Mouse (Mus musculus) embryonic fibroblast, embryonic 13.5 days (primary cell): ENCODE data around the gene Lsamp. TPM values are rescaled to one million over a fixed set of nuclear protein-coding genes. Genes with fewer than 3 reads are reported as not detected.

Experiments used
- H3K27ac ChIP-seq: 2 replicates; pipeline ENCODE4 v1.5.1; 2012; ENCODE audit warnings: low read length, control low read depth, inconsistent platforms; ENCODE audit not compliant: insufficient read depth
- H3K4me1 ChIP-seq: 2 replicates; pipeline ENCODE4 v1.6.1; 2011; ENCODE audit warnings: low read length; ENCODE audit not compliant: control insufficient read depth, insufficient read depth
- H3K4me3 ChIP-seq: 2 replicates; pipeline ENCODE4 v1.5.1; 2011; ENCODE audit warnings: mild to moderate bottlenecking, control low read depth, low read length; ENCODE audit not compliant: insufficient read depth
- CTCF ChIP-seq: IDR thresholded peaks from 2 replicates; pipeline ENCODE4 v1.5.1; 2011; ENCODE audit warnings: mild to moderate bottlenecking, control low read depth, low read length, moderate library complexity, borderline replicate concordance; ENCODE audit not compliant: insufficient read depth
- POLR2A ChIP-seq: IDR thresholded peaks from 2 replicates; pipeline ENCODE4 v1.6.1; 2011; ENCODE audit warnings: low read depth, mild to moderate bottlenecking, control low read depth, low read length, moderate library complexity
- polyA plus RNA-seq: library from polyadenylated mRNA; stranded (reverse); fragments of >200 nt; gene quantifications from 2 replicates; pipeline ENCODE4 v1.2.4, GENCODE M21; 2011; ENCODE audit warnings: low read depth; ENCODE audit not compliant: missing spikeins, insufficient read length

Lsamp gene
- polyA plus RNA-seq, 1 experiment, result 0.40 TPM

DNA sequence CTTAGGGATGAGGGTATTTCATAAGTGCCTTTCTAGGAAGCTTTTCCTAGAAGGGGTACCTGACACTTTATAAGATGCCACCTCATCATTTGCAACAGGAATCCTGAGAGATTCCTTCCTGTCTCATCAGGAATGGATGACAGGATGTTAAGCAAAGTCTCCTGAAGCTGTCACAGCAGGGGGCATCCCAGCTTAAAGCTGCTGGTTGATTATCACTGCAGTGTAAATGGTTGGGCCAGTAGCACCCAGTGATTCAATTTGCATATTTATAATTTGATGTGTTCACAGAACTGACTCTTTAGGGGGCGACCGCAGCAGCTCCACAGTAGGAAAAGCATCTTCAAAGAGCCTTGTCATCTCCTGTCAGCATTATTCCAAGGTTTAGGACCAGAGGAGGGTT lies 1656.7 kb downstream of the Lsamp start:
- TF ChIP-seq CTCF, result no peak
- no peak for TF ChIP-seq POLR2A
- H3K27ac ChIP-seq, result no peak overlapping the region
- no peaks in the 10 kb centered on the region for H3K4me1 ChIP-seq
- no peak overlapping the region for H3K4me3 ChIP-seq

DNA sequence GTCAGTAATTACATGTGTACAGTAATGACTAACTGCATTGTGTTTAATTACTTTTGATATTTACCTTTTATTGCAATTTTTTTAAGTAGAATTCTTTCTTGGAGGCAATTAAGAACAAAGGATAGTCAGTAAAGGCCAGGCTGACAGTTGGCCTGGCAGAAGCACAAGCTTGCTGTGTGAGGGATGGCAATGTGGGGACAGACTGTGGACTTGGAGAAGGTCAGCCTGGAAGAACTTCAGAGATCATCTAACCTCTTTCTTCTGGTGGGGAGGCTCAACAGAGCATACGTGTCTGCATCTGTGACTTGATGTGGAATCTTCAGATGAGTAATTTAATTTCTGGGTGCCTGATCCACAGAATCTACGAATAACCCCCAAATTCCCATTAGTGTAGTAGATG lies 1669.1 kb downstream of the Lsamp start:
- H3K4me3 ChIP-seq, result no peak overlapping the region
- no peaks in the 10 kb centered on the region for H3K4me1 ChIP-seq
- no peak overlapping the region for H3K27ac ChIP-seq
- TF ChIP-seq POLR2A (no peak), CTCF (no peak)

DNA sequence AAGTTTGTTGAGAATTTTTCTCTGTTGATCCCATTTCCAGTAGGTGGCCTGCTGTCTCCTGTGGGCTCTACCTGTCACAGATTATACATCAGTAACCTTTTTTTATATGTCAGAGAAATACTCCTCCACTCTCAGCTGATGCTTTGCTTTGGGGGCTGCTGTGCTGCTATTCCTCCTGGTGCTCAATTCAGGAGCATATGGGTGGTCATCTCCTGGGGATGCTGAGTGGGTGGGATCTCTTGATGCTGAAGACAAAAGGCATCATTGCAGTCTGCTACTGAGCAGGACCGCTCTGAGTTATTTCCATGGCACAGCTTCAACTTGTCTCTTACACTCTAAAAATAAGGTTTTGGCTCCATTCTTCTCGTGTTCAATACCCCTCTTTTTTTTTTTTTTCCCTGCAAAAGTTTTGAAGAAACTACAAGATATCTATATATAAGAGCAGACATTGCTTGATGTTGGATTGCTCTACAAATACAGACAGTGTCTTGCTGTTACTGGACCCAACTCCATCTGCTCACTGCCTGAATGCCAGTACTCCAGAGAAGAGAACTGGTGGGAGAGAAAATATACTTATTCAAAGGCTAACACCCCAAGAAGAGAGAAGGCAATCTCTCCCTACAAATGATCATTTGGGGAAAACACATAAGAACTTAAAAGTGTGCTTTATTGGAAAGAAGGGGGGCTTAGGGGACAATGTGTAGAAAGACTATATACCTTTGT lies 1690.3 kb downstream of the Lsamp start:
- Histone ChIP-seq H3K27ac (no peak overlapping the region), H3K4me1 (no peaks in the 10 kb centered on the region), H3K4me3 (no peak overlapping the region)
- TF ChIP-seq CTCF (no peak), POLR2A (no peak)

DNA sequence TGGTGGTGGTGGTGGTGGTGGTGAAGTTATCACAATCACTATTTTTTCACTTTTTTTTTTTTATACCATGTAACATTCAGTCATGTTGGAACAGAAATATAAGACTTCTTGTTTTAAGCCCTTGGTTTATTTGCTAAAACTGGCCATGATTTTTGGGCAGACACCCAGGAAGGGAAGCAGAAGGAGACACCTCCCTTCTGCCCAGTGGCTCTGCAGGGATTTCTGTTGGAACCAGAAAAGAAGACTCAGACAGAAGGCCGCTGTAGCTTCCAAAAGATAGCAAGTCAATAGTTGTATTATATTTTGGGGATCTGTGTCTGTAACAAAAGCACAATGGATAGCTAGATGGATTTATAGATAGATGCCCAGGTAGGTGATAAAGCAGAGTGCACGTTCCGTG lies 1691.6 kb downstream of the Lsamp start:
- no peak for TF ChIP-seq CTCF
- no peak for TF ChIP-seq POLR2A
- H3K4me1 ChIP-seq, result no peaks in the 10 kb centered on the region
- no peak overlapping the region for H3K4me3 ChIP-seq
- H3K27ac ChIP-seq, result no peak overlapping the region

DNA sequence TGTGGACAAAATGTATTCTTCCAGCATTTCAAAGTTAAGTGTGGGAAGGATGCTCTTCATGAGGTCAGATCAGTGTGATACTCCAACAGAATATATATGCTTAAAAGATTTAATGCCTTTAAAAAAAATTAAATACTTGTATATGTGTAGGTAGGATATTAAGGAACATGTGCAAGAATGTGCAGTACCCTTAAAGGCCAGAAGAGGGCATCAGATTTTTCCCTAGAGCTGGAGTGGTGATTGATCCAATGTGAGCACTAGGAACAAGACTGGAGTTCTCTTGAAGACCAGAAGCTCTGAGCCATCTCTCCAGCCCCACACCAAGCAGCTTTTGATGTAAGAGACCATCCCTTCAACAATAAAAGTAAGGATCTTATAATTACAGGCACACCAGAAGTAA lies 1708.3 kb downstream of the Lsamp start:
- TF ChIP-seq POLR2A (no peak), CTCF (no peak)

DNA sequence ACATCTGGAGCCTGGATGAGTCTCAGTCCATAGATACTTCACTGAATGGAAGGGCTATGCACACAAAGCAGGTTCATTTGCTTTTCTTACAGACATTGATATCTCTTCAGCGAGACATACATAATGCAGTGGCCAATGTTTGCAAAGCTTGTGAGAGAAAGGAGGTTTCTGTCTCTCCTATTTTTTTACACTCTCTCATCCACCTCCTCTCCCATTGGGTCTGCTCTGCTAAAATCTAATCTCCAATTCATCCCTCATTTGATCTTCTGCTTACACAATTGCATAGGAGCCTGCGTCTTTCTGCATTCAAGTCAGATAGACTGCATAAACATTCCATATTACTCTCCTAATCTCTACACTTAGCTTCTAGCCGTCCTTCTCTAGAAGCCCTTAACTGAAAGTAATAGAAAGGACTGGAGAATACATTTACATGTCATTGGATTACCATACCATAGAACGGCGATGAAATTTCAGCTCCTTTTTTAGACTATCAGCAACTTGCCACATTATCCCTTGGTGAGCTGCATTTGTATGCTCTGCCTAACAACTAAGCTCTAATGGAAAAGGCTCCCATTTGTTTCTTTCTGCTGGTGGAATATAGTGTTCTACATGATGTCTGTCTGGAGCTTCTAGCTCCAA lies 1717.7 kb downstream of the Lsamp start:
- Histone ChIP-seq H3K4me1 (no peaks in the 10 kb centered on the region), H3K4me3 (no peak overlapping the region), H3K27ac (no peak overlapping the region)
- TF ChIP-seq POLR2A, result no peak
- no peak for TF ChIP-seq CTCF

More for the DNA sequence above, 1708.3 kb downstream of the Lsamp start:
- no peaks in the 10 kb centered on the region for H3K4me1 ChIP-seq
- H3K4me3 ChIP-seq, result no peak overlapping the region
- H3K27ac ChIP-seq, result no peak overlapping the region

DNA sequence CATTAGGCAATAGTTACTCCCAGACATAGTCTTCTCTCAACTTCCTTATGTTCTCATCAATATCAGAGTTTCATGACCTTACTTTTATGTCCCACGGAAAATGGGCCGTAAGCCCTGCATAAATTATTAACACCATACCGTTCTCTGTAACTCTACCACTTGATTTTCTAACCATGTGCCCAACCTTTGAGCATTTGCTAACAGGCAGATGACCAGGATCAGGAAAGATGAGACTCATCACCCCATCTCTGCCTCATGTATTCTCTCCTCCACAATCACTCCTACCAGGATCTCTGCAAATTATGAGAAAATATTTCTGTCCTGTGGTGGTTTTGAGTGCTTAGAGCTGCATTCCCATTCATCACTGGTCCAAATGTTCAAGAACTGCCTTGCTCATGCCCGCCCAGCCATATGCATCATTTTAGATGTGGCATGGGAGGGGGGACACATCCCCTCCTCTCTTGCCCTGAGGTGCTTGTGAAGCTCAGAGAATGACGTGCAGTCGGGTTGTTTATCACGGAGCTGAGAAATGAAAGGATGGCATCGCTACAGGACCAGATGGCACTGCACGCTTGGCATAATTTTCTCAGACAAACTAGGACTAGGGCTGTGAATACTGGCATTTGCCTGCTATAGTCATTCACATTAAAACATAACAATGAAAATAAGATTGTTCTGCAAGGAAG lies 1744.9 kb downstream of the Lsamp start:
- no peak overlapping the region for H3K4me3 ChIP-seq
- H3K4me1 ChIP-seq, result no peaks in the 10 kb centered on the region
- no peak overlapping the region for H3K27ac ChIP-seq
- TF ChIP-seq CTCF, result no peak
- TF ChIP-seq POLR2A, result no peak

DNA sequence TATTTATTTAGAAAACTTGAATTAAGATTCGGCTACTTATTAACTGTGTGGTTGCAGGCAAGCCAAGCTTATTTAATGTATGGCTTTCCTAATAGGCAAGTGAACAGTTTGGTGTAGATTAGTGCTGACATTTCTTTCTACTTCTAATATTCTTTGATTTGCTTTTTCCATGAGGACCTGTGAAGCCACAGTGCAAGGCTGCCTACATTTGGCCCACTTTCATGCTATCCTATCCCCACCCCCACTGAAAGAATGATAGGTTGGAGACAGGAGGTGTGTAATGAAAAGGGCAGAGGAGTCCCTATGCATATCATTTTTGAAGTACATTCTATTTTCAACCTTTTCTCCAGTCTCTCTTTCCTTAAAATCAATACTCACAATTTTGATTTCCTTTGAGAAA lies 1745.8 kb downstream of the Lsamp start:
- TF ChIP-seq POLR2A (no peak), CTCF (no peak)
- no peaks in the 10 kb centered on the region for H3K4me1 ChIP-seq
- H3K27ac ChIP-seq, result no peak overlapping the region
- H3K4me3 ChIP-seq, result no peak overlapping the region

DNA sequence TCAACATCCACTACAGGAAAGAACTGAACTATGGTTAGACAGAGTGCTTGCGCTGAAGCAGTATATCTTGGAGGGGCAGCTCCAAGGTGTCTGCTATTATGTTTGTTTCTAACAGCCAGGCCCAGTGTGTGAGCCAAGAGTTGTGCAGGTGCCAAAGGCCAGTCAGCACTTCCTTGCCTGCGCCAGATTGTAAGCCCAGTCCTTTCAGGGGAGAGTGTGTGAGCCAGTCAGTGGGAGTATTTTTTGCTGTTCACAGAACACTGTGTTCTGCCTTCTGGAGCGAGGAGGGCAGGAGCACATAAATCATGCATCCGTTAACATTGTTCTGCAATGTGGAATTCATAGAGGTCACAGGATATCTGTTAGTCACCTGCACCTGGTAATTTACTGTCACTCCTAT lies 1760.9 kb downstream of the Lsamp start:
- Histone ChIP-seq H3K27ac (no peak overlapping the region), H3K4me3 (no peak overlapping the region), H3K4me1 (no peaks in the 10 kb centered on the region)
- no peak for TF ChIP-seq CTCF
- no peak for TF ChIP-seq POLR2A
